Mouse (Mus musculus): Measurements from ENCODE around the gene Tbcb. TPM values are rescaled to one million over a fixed set of nuclear protein-coding genes. Genes with fewer than 3 reads are reported as not detected.
"Not testable (repeated sequence)": the region's sequence is repeated elsewhere in the genome, so short reads cannot be mapped to it uniquely, and the experiment has no call there.

Tbcb gene
- polyA plus RNA-seq, 1 experiment from 2014 or later: 148 TPM

DNA sequence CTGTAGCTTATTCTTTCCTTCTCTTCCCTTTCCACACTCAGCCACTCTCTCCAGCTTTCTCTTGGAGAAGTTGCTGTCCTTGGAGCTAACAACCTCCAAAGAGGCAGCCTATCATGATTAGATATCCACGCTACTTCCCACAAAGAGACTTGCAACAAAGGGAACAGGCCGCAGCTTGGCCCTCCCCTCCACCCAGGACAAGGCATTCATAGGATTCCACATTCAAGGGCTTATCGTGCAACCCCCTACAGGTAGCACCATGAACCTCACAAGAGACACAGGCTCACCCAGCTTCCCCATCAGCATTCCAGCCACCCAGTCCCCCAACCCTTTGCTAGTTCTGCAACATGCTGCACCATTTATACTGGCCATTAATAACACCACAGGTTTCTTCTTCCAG, 34.7 kb upstream of the Tbcb start:
- no peaks in the 10 kb centered on the region for H3K9me3 ChIP-seq (ENCODE audit: control insufficient read depth, low read depth, low read length)
- WGBS: 64% methylated on average over 3 of the region's 3 CpGs
- no peak for ATAC-seq (ENCODE audit: insufficient number of reproducible peaks, insufficient read depth, low FRiP score, low read depth)

DNA sequence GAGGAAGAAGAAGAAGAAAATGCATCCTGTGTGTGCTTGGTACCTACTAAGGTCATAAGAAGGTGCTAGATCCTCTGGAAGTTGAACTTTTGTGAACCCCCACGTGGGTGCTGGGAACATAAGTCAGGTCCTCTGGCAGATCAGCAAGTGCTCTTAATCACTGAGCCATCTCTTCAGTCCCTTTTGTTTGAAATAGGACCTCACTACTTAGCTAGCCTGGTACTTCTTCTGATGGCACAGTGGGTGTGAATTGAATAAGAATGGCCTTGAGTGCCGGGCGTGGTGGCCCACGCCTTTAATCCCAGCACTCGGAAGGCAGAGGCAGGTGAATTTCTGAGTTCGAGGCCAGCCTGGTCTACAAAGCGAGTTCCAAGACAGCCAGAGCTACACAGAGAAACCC, 33.9 kb upstream of the Tbcb start:
- WGBS: 89% methylated on average over 7 of the region's 7 CpGs

More for the DNA sequence above, 34.7 kb upstream of the Tbcb start:
- H3K4me2 ChIP-seq (replicated peaks; ENCODE audit: low read depth, low read length): no peak overlapping the region
- H3K4me1 ChIP-seq (ENCODE audit: control insufficient read depth, insufficient read depth, low read length): no peaks in the 10 kb centered on the region
- H3K9ac ChIP-seq (replicated peaks; ENCODE audit: low read depth, low read length): no peak overlapping the region
- H3K27ac ChIP-seq (ENCODE audit: low read length): no peak overlapping the region
- H3K36me3 ChIP-seq (ENCODE audit: control insufficient read depth, insufficient read depth, low read length): peaks cover 3% of the 10 kb centered on the region; the same call in 1 of the 2 replicates
- H3K4me3 ChIP-seq (ENCODE audit: low read depth, low read length): no peak overlapping the region
- no peaks in the 10 kb centered on the region for H3K27me3 ChIP-seq (ENCODE audit: control insufficient read depth, insufficient read depth, low read length)

DNA sequence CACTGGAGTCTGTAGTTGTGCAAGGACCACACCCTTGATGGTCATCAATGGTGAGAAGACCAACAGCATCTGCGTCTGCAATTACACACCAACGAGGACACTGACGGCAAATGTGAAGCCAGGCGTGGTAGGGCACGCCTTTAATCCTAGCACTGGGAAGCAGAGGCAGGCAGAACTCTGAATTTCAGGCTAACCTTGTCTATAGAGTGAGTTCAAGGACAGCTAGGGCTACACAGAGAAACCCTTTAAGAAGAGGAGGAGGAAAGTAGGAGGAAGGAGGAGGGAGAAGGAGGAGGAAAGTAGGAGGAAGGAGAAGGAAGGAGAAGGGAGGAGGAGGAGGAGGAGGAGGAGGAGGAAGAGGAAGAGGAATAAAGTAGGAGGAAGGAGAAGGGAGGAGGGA, 33.5 kb upstream of the Tbcb start:
- no peak for ATAC-seq (ENCODE audit: insufficient number of reproducible peaks, insufficient read depth, low FRiP score, low read depth)
- Histone ChIP-seq H3K9me3 (ENCODE audit: control insufficient read depth, low read depth, low read length) (no peaks in the 10 kb centered on the region), H3K4me1 (ENCODE audit: control insufficient read depth, insufficient read depth, low read length) (no peaks in the 10 kb centered on the region), H3K27ac (ENCODE audit: low read length) (no peak overlapping the region), H3K27me3 (ENCODE audit: control insufficient read depth, insufficient read depth, low read length) (no peaks in the 10 kb centered on the region), H3K36me3 (ENCODE audit: control insufficient read depth, insufficient read depth, low read length) (peaks cover 3% of the 10 kb centered on the region; the same call in 1 of the 2 replicates), H3K9ac (replicated peaks; ENCODE audit: low read depth, low read length) (no peak overlapping the region), H3K4me3 (ENCODE audit: low read depth, low read length) (no peak overlapping the region), H3K4me2 (replicated peaks; ENCODE audit: low read depth, low read length) (no peak overlapping the region)
- WGBS: 91% methylated on average over 5 of the region's 5 CpGs

More for the DNA sequence above, 33.9 kb upstream of the Tbcb start:
- no peak for ATAC-seq (ENCODE audit: insufficient number of reproducible peaks, insufficient read depth, low FRiP score, low read depth)
- Histone ChIP-seq H3K4me2 (replicated peaks; ENCODE audit: low read depth, low read length) (no peak overlapping the region), H3K4me1 (ENCODE audit: control insufficient read depth, insufficient read depth, low read length) (no peaks in the 10 kb centered on the region), H3K36me3 (ENCODE audit: control insufficient read depth, insufficient read depth, low read length) (peaks cover 3% of the 10 kb centered on the region; the same call in 1 of the 2 replicates), H3K9me3 (ENCODE audit: control insufficient read depth, low read depth, low read length) (no peaks in the 10 kb centered on the region), H3K9ac (replicated peaks; ENCODE audit: low read depth, low read length) (no peak overlapping the region), H3K4me3 (ENCODE audit: low read depth, low read length) (no peak overlapping the region), H3K27ac (ENCODE audit: low read length) (no peak overlapping the region), H3K27me3 (ENCODE audit: control insufficient read depth, insufficient read depth, low read length) (no peaks in the 10 kb centered on the region)

DNA sequence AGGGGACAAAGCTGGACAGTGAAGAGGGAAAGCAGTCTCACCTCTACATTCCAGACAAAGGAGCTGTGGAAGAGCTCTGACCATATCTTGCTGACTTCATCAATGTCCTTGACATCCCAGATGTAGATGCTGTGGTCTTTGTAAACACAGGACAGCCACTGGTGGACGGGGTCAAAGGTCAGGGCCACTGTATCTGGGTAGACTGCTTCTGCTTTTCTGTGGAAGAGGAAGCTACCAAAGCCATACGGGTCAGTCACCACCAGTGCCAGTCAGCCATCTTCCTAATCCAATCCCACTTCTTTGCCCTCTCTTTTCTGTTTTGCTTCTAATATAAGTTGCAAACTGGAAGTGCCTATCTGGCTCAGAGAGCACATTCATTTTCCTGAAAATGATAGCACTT, 33.0 kb upstream of the Tbcb start:
- no peak overlapping the region for H3K9ac ChIP-seq (replicated peaks; ENCODE audit: low read depth, low read length)
- WGBS: 63% methylated on average over 2 of the region's 2 CpGs
- no peaks in the 10 kb centered on the region for H3K9me3 ChIP-seq (ENCODE audit: control insufficient read depth, low read depth, low read length)
- ATAC-seq (ENCODE audit: insufficient number of reproducible peaks, insufficient read depth, low FRiP score, low read depth): no peak
- H3K27me3 ChIP-seq (ENCODE audit: control insufficient read depth, insufficient read depth, low read length): no peaks in the 10 kb centered on the region
- no peak overlapping the region for H3K4me3 ChIP-seq (ENCODE audit: low read depth, low read length)
- no peak overlapping the region for H3K27ac ChIP-seq (ENCODE audit: low read length)
- no peaks in the 10 kb centered on the region for H3K4me1 ChIP-seq (ENCODE audit: control insufficient read depth, insufficient read depth, low read length)
- no peaks in the 10 kb centered on the region; the same call in 1 of the 2 replicates for H3K36me3 ChIP-seq (ENCODE audit: control insufficient read depth, insufficient read depth, low read length)
- no peak overlapping the region for H3K4me2 ChIP-seq (replicated peaks; ENCODE audit: low read depth, low read length)

DNA sequence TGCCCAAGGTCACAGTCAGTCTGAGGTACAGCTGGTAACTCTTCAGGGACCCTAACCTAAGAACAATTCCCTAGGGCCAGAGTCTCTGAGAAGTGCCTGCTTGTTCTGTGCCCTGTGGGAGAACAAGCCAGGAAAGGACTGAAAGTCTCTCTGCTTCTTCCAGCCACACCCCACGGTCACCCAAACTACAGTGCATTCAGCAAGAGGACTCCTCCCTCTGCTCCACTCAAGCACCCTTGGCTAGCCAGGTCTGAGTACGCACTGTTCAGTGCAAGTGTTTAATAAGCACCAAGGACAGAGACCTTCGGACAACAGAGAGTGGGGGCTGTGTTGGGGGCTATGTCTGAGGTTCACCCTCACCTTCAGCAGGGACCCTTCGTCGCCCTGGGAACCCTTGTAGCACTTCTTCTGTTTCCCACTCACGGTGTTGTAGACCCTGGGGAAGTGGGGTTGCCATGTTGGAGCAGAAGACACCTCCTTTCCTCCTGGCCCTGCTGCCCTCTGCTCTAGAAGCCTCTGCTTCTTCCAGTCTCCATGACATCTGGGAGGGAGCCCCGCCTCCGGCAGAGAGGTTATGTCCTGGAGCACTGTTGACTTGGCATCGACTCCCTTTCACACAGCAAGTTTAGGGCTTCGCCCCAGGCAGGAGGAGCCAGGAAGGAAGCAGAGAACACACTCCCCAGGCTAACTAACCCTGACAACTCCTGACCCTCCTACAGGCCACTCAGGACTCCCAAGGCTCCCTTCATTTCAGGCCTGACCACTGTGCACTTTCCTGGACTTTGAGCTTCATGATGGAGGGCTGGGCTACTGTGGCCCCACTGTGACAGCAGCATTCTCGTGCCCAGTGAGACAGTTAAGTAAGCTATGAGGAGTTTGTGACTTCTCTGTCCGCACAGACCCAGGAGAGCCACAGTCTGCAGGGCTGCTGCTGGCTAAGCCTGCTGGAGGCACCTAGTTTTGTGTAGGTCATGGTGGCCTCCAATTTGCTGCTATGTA, 20.2 kb upstream of the Tbcb start:
- H3K4me2 ChIP-seq (replicated peaks; ENCODE audit: low read depth, low read length): no peak overlapping the region
- no peak overlapping the region for H3K9ac ChIP-seq (replicated peaks; ENCODE audit: low read depth, low read length)
- no peaks in the 10 kb centered on the region for H3K4me1 ChIP-seq (ENCODE audit: control insufficient read depth, insufficient read depth, low read length)
- ATAC-seq (ENCODE audit: insufficient number of reproducible peaks, insufficient read depth, low FRiP score, low read depth): no peak; the same call in 1 of the 2 replicates
- no peak overlapping the region for H3K27ac ChIP-seq (ENCODE audit: low read length)
- H3K36me3 ChIP-seq (ENCODE audit: control insufficient read depth, insufficient read depth, low read length): peaks cover 3% of the 10 kb centered on the region; the same call in 1 of the 2 replicates
- 79% methylated on average over 12 of the region's 12 CpGs for WGBS
- H3K9me3 ChIP-seq (ENCODE audit: control insufficient read depth, low read depth, low read length): no peaks in the 10 kb centered on the region
- H3K27me3 ChIP-seq (ENCODE audit: control insufficient read depth, insufficient read depth, low read length): no peaks in the 10 kb centered on the region
- H3K4me3 ChIP-seq (ENCODE audit: low read depth, low read length): no peak overlapping the region

DNA sequence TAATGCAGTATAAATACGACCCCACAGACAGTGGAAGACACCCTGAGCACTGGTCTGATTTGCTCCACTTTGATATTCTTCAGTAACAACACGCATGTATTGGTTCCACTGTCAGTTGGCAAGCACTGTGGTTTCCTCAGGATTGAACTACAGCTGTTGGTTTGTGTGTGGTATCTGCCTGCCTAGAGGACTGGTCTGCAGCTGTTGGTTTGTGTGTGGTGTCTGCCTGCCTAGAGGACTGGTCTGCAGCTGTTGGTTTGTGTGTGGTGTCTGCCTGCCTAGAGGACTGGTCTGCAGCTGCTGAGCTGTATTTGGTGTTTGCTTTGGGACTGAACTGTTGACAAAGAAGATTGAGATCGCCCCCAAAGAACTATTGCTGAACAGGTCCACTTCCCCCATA, 5.3 kb upstream of the Tbcb start:
- H3K4me3 ChIP-seq (ENCODE audit: low read depth, low read length); H3K4me1 ChIP-seq (ENCODE audit: control insufficient read depth, insufficient read depth, low read length); H3K27me3 ChIP-seq (ENCODE audit: control insufficient read depth, insufficient read depth, low read length); ATAC-seq (ENCODE audit: insufficient number of reproducible peaks, insufficient read depth, low FRiP score, low read depth); H3K4me2 ChIP-seq (replicated peaks; ENCODE audit: low read depth, low read length); H3K27ac ChIP-seq (ENCODE audit: low read length); H3K9me3 ChIP-seq (ENCODE audit: control insufficient read depth, low read depth, low read length); H3K9ac ChIP-seq (replicated peaks; ENCODE audit: low read depth, low read length); H3K36me3 ChIP-seq (ENCODE audit: control insufficient read depth, insufficient read depth, low read length): not testable (repeated sequence)
- 85% methylated on average over 3 of the region's 3 CpGs for WGBS

DNA sequence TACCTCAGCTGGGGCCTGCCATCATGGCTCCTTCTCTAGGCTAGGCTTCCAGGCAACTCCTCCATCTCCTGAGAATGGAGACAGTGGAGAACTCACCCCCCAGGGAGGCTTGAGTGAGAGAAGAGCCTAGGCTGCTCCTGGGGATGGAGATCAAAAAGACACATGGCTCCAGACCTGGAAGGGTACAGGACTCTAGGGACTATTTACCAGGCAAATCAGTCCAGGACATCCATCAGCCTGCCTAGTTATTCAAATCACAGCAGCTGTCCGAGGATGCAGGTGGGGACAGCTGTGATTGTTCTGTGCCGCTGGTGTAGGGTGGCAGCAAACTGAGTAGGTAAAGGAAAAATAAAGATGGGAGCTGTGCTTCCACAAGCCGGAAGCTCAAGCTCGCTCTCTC, 3.6 kb upstream of the Tbcb start, which contains the start of gene Ovol3:
Ovol3 (minus strand) TSS at position 101 of the 400 bp plus-strand sequence.
- WGBS: 77% methylated on average over 4 of the region's 4 CpGs
- H3K27ac ChIP-seq (ENCODE audit: low read length): no peak within 1 kb of the TSS
- H3K9me3 ChIP-seq (ENCODE audit: control insufficient read depth, low read depth, low read length): no peaks in the 10 kb centered on the region
- no peak for ATAC-seq (ENCODE audit: insufficient number of reproducible peaks, insufficient read depth, low FRiP score, low read depth)
- no peak within 1 kb of the TSS for H3K9ac ChIP-seq (replicated peaks; ENCODE audit: low read depth, low read length)
- H3K4me3 ChIP-seq (ENCODE audit: low read depth, low read length): no peak within 1 kb of the TSS
- H3K27me3 ChIP-seq (ENCODE audit: control insufficient read depth, insufficient read depth, low read length): no peaks in the 10 kb centered on the region
- H3K4me1 ChIP-seq (ENCODE audit: control insufficient read depth, insufficient read depth, low read length): peaks cover 14% of the 10 kb centered on the region; the same call in 1 of the 2 replicates
- peaks cover 10% of the 10 kb centered on the region for H3K36me3 ChIP-seq (ENCODE audit: control insufficient read depth, insufficient read depth, low read length)
- no peak within 1 kb of the TSS for H3K4me2 ChIP-seq (replicated peaks; ENCODE audit: low read depth, low read length)

DNA sequence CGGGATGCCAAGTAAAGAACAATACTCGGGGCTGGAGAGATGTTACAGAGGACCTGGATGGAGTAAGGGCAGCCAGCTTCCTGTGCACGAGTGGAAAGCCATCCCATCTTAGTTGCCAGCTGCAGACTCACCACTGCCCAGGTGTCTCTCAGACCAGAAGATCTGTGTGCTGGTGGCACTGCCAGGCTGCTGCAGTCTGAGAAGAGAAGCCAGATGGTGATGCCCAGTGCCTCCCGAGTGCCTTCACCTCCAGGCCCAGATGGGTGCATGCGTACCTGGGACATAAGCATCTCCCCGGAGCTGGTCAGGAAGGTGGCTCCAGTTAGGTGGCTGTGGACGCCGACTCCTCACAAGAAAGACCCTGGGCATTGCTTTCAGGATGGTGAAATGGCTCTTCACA, 3.0 kb upstream of the Tbcb start:
- WGBS: 88% methylated on average over 8 of the region's 8 CpGs
- no peak for ATAC-seq (ENCODE audit: insufficient number of reproducible peaks, insufficient read depth, low FRiP score, low read depth)
- H3K4me3 ChIP-seq (ENCODE audit: low read depth, low read length): no peak overlapping the region
- H3K9me3 ChIP-seq (ENCODE audit: control insufficient read depth, low read depth, low read length): no peaks in the 10 kb centered on the region
- peaks cover 14% of the 10 kb centered on the region; the same call in 1 of the 2 replicates for H3K4me1 ChIP-seq (ENCODE audit: control insufficient read depth, insufficient read depth, low read length)
- H3K27me3 ChIP-seq (ENCODE audit: control insufficient read depth, insufficient read depth, low read length): no peaks in the 10 kb centered on the region
- no peak overlapping the region for H3K4me2 ChIP-seq (replicated peaks; ENCODE audit: low read depth, low read length)
- H3K27ac ChIP-seq (ENCODE audit: low read length): no peak overlapping the region
- H3K36me3 ChIP-seq (ENCODE audit: control insufficient read depth, insufficient read depth, low read length): peaks cover 6% of the 10 kb centered on the region
- no peak overlapping the region for H3K9ac ChIP-seq (replicated peaks; ENCODE audit: low read depth, low read length)
